Mouse (Mus musculus): ENCODE data around the gene Taar1. TPM values are rescaled to one million over a fixed set of nuclear protein-coding genes. Genes with fewer than 3 reads are reported as not detected.

The Taar1 gene
- polyA plus RNA-seq (2012), result not detected in 2 replicates

DNA sequence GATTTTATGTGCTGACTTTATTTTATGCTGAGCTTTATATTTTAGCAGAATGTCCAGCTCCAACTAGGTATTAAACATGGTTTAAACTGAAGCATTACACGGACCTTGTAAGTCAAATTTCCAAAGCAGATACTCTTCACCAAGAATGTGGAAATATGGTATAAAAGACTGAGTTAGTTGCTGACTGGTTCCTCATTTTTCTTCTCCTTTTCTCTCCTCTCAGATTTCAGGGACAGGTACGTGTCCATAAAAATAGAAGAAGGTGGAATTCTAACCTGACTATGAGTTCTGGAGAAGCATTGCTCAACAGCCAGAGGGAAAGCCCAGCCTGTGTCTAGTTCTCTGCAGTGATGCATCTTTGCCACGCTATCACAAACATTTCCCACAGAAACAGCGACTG, at the start of gene Taar1:
TSS of gene Taar1 (plus strand) at position 301 of the 400 bp plus-strand sequence.

DNA sequence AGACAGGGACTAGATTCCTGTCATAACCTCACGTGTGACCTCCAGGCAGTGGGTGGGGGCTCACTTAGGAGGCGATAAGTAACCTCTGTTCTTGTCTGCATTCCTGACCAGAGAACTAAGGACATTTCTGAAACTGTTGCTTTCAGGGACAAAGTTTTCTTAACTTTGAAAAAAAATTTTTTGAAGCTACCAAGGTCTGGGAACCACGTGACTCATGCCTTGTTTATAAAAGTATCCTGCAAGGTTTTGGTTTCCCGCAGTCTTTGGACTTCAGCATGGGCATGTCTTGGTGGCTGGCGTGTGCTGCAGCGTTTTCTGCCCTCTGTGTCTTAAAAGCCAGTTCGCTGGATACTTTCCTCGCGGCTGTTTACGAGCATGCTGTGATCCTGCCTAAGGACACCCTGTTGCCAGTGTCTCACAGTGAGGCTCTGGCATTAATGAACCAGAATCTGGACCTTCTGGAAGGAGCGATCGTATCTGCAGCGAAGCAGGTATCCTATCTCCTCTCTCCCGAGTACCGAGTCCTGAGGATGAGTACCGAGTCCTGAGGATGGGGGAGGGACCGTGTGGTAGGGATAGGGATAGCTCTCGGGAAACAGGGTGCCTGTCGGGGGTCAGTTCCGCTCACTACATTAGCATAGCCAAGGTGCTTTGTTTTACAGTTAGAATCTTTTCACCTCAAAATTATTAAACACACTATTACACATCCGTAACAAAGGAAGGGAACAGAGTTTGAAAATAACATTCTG, 25.4 kb upstream of the Taar1 start, which contains the start of gene Vnn1:
TSS of gene Vnn1 (plus strand) at position 88 of the 749 bp plus-strand sequence.

GRCm38 (mm10) chr10:23938312-23938711, 18.2 kb downstream of the Taar1 start, which contains the start of gene Taar2:
Gene Taar2 (plus strand): TSS chr10:23938572.

DNA sequence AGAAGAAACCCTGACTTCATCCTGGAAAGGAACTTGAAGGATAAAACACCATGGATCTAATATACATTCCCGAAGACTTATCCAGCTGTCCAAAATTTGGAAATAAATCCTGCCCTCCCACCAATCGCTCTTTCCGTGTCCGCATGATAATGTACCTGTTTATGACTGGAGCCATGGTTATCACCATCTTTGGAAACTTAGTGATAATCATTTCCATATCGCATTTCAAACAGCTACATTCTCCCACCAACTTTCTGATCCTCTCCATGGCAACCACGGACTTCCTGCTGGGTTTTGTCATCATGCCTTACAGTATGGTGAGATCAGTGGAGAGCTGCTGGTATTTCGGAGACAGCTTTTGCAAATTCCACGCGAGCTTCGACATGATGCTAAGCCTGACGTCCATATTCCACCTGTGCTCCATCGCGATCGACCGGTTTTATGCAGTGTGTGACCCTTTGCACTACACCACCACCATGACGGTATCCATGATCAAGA, 29.4 kb downstream of the Taar1 start, which contains the start of gene Taar3:
TSS of gene Taar3 (plus strand) at position 51 of the 498 bp plus-strand sequence.

GRCm38 (mm10) chr10:23960444-23960915, 40.3 kb downstream of the Taar1 start, which contains the start of gene Taar4:
Gene Taar4 (plus strand): TSS chr10:23960494.

DNA sequence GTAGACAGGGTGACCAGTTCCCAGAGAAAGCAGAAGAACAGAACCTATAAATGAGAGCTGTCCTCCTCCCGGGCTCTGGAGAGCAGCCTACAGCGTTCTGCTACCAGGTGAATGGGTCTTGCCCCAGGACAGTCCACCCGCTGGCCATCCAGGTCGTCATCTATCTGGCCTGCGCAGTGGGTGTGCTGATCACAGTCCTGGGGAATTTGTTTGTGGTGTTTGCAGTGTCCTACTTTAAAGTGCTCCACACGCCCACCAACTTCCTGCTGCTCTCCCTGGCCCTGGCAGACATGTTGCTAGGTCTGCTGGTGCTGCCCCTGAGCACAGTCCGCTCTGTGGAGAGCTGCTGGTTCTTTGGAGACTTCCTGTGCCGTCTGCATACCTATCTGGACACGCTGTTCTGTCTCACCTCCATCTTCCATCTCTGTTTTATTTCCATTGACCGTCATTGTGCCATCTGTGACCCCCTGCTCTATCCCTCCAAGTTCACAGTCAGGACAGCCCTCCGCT, 50.6 kb downstream of the Taar1 start, which contains the start of gene Taar5:
TSS of gene Taar5 (plus strand) at position 51 of the 510 bp plus-strand sequence.

Other genes with a start within 250 kb of the Taar1 start
- 1,520 and 1,521 TPM in 2 replicates for gene Rps12, start 133.1 kb upstream of the Taar1 start, polyA plus RNA-seq (2012)
- gene Slc18b1, start 123.4 kb upstream of the Taar1 start, polyA plus RNA-seq (2012), result 0.41 and 1.4 TPM in 2 replicates
- 0.12 TPM in 1 of 2 replicates, not detected in the other for gene Vnn3, start 68.9 kb upstream of the Taar1 start, polyA plus RNA-seq (2012)
- not detected in 2 replicates for gene Vnn1, start 25.7 kb upstream of the Taar1 start, polyA plus RNA-seq (2012)
- not detected in 2 replicates for gene Taar2, start 18.2 kb downstream of the Taar1 start, polyA plus RNA-seq (2012)
- not detected in 2 replicates for gene Taar3, start 29.2 kb downstream of the Taar1 start, polyA plus RNA-seq (2012)
- not detected in 2 replicates for gene Taar4, start 40.1 kb downstream of the Taar1 start, polyA plus RNA-seq (2012)
- not detected in 2 replicates for gene Taar5, start 50.4 kb downstream of the Taar1 start, polyA plus RNA-seq (2012)
- not detected in 2 replicates for gene Taar6, start 65.3 kb downstream of the Taar1 start, polyA plus RNA-seq (2012)
- not detected in 2 replicates for gene Taar7a, start 73.1 kb downstream of the Taar1 start, polyA plus RNA-seq (2012)
- not detected in 2 replicates for gene Taar7b, start 79.6 kb downstream of the Taar1 start, polyA plus RNA-seq (2012)
- not detected in 2 replicates for gene Taar7d, start 106.9 kb downstream of the Taar1 start, polyA plus RNA-seq (2012)
- not detected in 2 replicates for gene Taar7e, start 117.3 kb downstream of the Taar1 start, polyA plus RNA-seq (2012)
- gene Taar7f, start 129.2 kb downstream of the Taar1 start, polyA plus RNA-seq (2012), result not detected in 2 replicates
- gene Taar8a, start 156.1 kb downstream of the Taar1 start, polyA plus RNA-seq (2012), result not detected in 2 replicates
- not detected in 2 replicates for gene Taar8b, start 171.9 kb downstream of the Taar1 start, polyA plus RNA-seq (2012)
- gene Taar8c, start 181.6 kb downstream of the Taar1 start, polyA plus RNA-seq (2012), result not detected in 2 replicates
- gene Taar9, start 189.2 kb downstream of the Taar1 start, polyA plus RNA-seq (2012), result not detected in 2 replicates
- gene Stx7, start 228.9 kb downstream of the Taar1 start, polyA plus RNA-seq (2012), result 126 and 152 TPM in 2 replicates

All from megakaryocyte-erythroid progenitor cell, adult 5 weeks (primary cell).